8 mouse cellular contexts compared by ENCODE assay signal in genomic region chr10:53378981-53379708, GRCm38 (mm10). TPM values are rescaled to one million over a fixed set of nuclear protein-coding genes. Genes with fewer than 3 reads are reported as not detected.
DNase-seq lines count a peak whose midpoint lies in the region; ATAC-seq and TF ChIP-seq lines count a peak whose summit lies in the region.

No protein-coding gene starts in this region.

- under 1% methylated on average over 59 of the region's 59 CpGs for WGBS in heart, embryonic 12.5 days
- WGBS in heart, embryonic 15.5 days, result under 1% methylated on average over 57 of the region's 59 CpGs
- under 1% methylated on average over 59 of the region's 59 CpGs for WGBS in midbrain, embryonic 10.5 days
- under 1% methylated on average over 59 of the region's 59 CpGs for WGBS in stomach, embryonic 15.5 days

- H3K36me3 ChIP-seq in heart, embryonic 12.5 days, result peaks cover 3% of the 10 kb centered on the region; the same call in 1 of the 2 replicates
- no peaks in the 10 kb centered on the region for H3K36me3 ChIP-seq in ES-E14 (ENCODE audit: control insufficient read depth, insufficient read depth, low read length, poor library complexity, severe bottlenecking)
- H3K36me3 ChIP-seq in heart, embryonic 15.5 days, result no peaks in the 10 kb centered on the region
- no peaks in the 10 kb centered on the region for H3K36me3 ChIP-seq in midbrain, embryonic 10.5 days
- no peaks in the 10 kb centered on the region for H3K36me3 ChIP-seq in stomach, embryonic 15.5 days

- peak overlapping the region; percentile 73 for H3K4me2 ChIP-seq in heart, embryonic 12.5 days
- H3K4me2 ChIP-seq in heart, embryonic 15.5 days, result peak overlapping the region; percentile 72
- H3K4me2 ChIP-seq in stomach, embryonic 15.5 days, result peak overlapping the region; percentile 64

- peak; percentile 87 for ATAC-seq in heart, embryonic 12.5 days (ENCODE audit: insufficient number of reproducible peaks, low FRiP score)
- ATAC-seq in heart, embryonic 15.5 days (replicated peaks; ENCODE audit: insufficient number of reproducible peaks, insufficient read depth, low FRiP score, low read depth), result peak; percentile 85
- ATAC-seq in stomach, embryonic 15.5 days (ENCODE audit: insufficient read depth, low FRiP score, low read depth), result peak; percentile 83

- H3K27me3 ChIP-seq in heart, embryonic 12.5 days (replicated peaks), result no peaks in the 10 kb centered on the region
- no peaks in the 10 kb centered on the region for H3K27me3 ChIP-seq in heart, embryonic 15.5 days
- H3K27me3 ChIP-seq in midbrain, embryonic 10.5 days (ENCODE audit: low read depth, poor library complexity, severe bottlenecking), result no peaks in the 10 kb centered on the region
- no peaks in the 10 kb centered on the region for H3K27me3 ChIP-seq in stomach, embryonic 15.5 days (replicated peaks)

- no peak for DNase-seq in heart, postnatal 25 days (ENCODE audit: low spot score)
- DNase-seq in ES-E14 (ENCODE audit: low read depth, low spot score), result peak; percentile 6
- DNase-seq in embryo, embryonic 9.5 days (ENCODE audit: extremely low spot score), result peak; percentile 67
- peak; percentile 23 to 30 for DNase-seq in left cerebral cortex, postnatal 14 days (ENCODE audit: low spot score in 2 of 2)
- peak; percentile 66 for DNase-seq in midbrain, embryonic 10.5 days (ENCODE audit: low spot score)

- intact Hi-C loops in heart, postnatal 25 days (cut with DNase I), result loop anchor here (2.0 to 10.0 kb wide), 4 partner anchors 30 to 216 kb away; partner anchors contain the start of gene Asf1a
- intact Hi-C loops in left cerebral cortex, postnatal 14 days (cut with DNase I), result no loop called here

- no peaks in the 10 kb centered on the region for H3K9me3 ChIP-seq in heart, embryonic 12.5 days (replicated peaks)
- H3K9me3 ChIP-seq in ES-E14 (ENCODE audit: control insufficient read depth, insufficient read depth, low read depth, low read length), result no peaks in the 10 kb centered on the region
- H3K9me3 ChIP-seq in heart, embryonic 15.5 days (replicated peaks), result no peaks in the 10 kb centered on the region
- no peaks in the 10 kb centered on the region for H3K9me3 ChIP-seq in midbrain, embryonic 10.5 days (replicated peaks)
- H3K9me3 ChIP-seq in stomach, embryonic 15.5 days, result no peaks in the 10 kb centered on the region

- in situ Hi-C loops in ES-E14 (cut with MboI; ENCODE audit: low sequenced_read_pairs in 2 of 2, unreplicated experiment in 2 of 2), result no loop called here

- peak overlapping the region; percentile 94 for H3K27ac ChIP-seq in heart, embryonic 12.5 days (ENCODE audit: poor library complexity, severe bottlenecking)
- H3K27ac ChIP-seq in ES-E14 (ENCODE audit: insufficient read depth, low read depth, low read length, poor library complexity, severe bottlenecking), result no peak overlapping the region
- H3K27ac ChIP-seq in heart, embryonic 15.5 days, result peak overlapping the region; percentile 98
- peak overlapping the region; percentile 94 for H3K27ac ChIP-seq in midbrain, embryonic 10.5 days (replicated peaks)
- peak overlapping the region; percentile 98 for H3K27ac ChIP-seq in stomach, embryonic 15.5 days

- peak overlapping the region; percentile 75 for H3K4me3 ChIP-seq in heart, embryonic 12.5 days
- peak overlapping the region; percentile 76 to 81 for H3K4me3 ChIP-seq in ES-E14 (ENCODE audit: insufficient read depth in 1 of 2, low read depth in 1 of 2, low read length in 2 of 2, poor library complexity in 1 of 2, severe bottlenecking in 1 of 2)
- H3K4me3 ChIP-seq in heart, embryonic 15.5 days, result peak overlapping the region; percentile 79
- H3K4me3 ChIP-seq in midbrain, embryonic 10.5 days, result peak overlapping the region; percentile 89
- peak overlapping the region; percentile 76 for H3K4me3 ChIP-seq in stomach, embryonic 15.5 days (replicated peaks)

- peak overlapping the region; percentile 90 for H3K9ac ChIP-seq in heart, embryonic 12.5 days
- peak overlapping the region; percentile 83 for H3K9ac ChIP-seq in ES-E14 (ENCODE audit: insufficient read depth, low read depth, low read length, poor library complexity, severe bottlenecking)
- H3K9ac ChIP-seq in heart, embryonic 15.5 days, result peak overlapping the region; percentile 98
- H3K9ac ChIP-seq in stomach, embryonic 15.5 days, result peak overlapping the region; percentile 90

- peaks cover 12% of the 10 kb centered on the region for H3K4me1 ChIP-seq in heart, embryonic 12.5 days (replicated peaks)
- no peaks in the 10 kb centered on the region for H3K4me1 ChIP-seq in ES-E14 (ENCODE audit: control insufficient read depth in 2 of 2, insufficient read depth in 2 of 2, low read length in 2 of 2, poor library complexity in 1 of 2)
- peaks cover 25% of the 10 kb centered on the region for H3K4me1 ChIP-seq in heart, embryonic 15.5 days (replicated peaks)
- H3K4me1 ChIP-seq in midbrain, embryonic 10.5 days, result peaks cover 25% of the 10 kb centered on the region
- 0 out of 2 replicates have a peak, but pooled peaks cover 6% of the 10 kb centered on the region for H3K4me1 ChIP-seq in stomach, embryonic 15.5 days

TF ChIP-seq in ES-E14, 5 proteins besides CTCF, POLR2A, EP300 and RAD21:
- no peak for TF ChIP-seq MAFK (IDR thresholded peaks at IDR 0.05; ENCODE audit: insufficient read depth, low read depth, low read length)
- TF ChIP-seq CHD2 (IDR thresholded peaks at IDR 0.05; ENCODE audit: low read depth, low read length), result no peak
- no peak for TF ChIP-seq ZC3H11A (IDR thresholded peaks at IDR 0.05; ENCODE audit: borderline replicate concordance, low read depth, low read length)
TF ChIP-seq in ES-E14: peak in this region for 0.

RNA-seq across cellular contexts. Expression of gene Cep85l, which starts 0.6 kb away (rescaled TPM):
- polyA plus RNA-seq in heart, embryonic 12.5 days (2016; fragmentation: Nextera tagmentation; extraction: Ambion mirVana), result 5.5 TPM in 2 replicates
- total RNA-seq in heart, postnatal 25 days (2021), result 10 to 100 TPM; 14.5 to 16.1 TPM
- total RNA-seq in ES-E14 (2012; rRNA removed), result 3.4 and 3.6 TPM in 2 replicates
- 5.1 TPM in 2 replicates for polyA plus RNA-seq in heart, embryonic 15.5 days (2015; fragmentation: Nextera tagmentation; extraction: Ambion mirVana)
- total RNA-seq in left cerebral cortex, postnatal 14 days (2021), result 10 to 100 TPM; 16.0 to 17.0 TPM
- polyA plus RNA-seq in midbrain, embryonic 10.5 days (2016; fragmentation: Nextera tagmentation; extraction: Ambion mirVana), result 2.7 and 3.9 TPM in 2 replicates
- 4.8 and 5.1 TPM in 2 replicates for polyA plus RNA-seq in stomach, embryonic 15.5 days (2015; fragmentation: Nextera tagmentation; extraction: Ambion mirVana)

RNA-seq across cellular contexts. Expression of gene Pln, which starts 41.7 kb away (rescaled TPM):
- 666 and 709 TPM in 2 replicates for polyA plus RNA-seq in heart, embryonic 12.5 days (2016; fragmentation: Nextera tagmentation; extraction: Ambion mirVana)
- total RNA-seq in heart, postnatal 25 days (2021), result 1,000 to 10,000 TPM; 6,036 to 6,221 TPM
- total RNA-seq in ES-E14 (2012; rRNA removed), result not detected in 2 replicates
- polyA plus RNA-seq in heart, embryonic 15.5 days (2015; fragmentation: Nextera tagmentation; extraction: Ambion mirVana), result 791 and 1,187 TPM in 2 replicates
- 1 to 10 TPM; 1.8 to 2.8 TPM for total RNA-seq in left cerebral cortex, postnatal 14 days (2021)
- polyA plus RNA-seq in midbrain, embryonic 10.5 days (2016; fragmentation: Nextera tagmentation; extraction: Ambion mirVana), result 0.69 and 0.91 TPM in 2 replicates
- polyA plus RNA-seq in stomach, embryonic 15.5 days (2015; fragmentation: Nextera tagmentation; extraction: Ambion mirVana), result 5.5 TPM in 2 replicates

Comparison
In these comparisons a context has a peak if more than half of its experiments do, and no peak if none do; other contexts are left out.
1. RNA of gene Pln, which starts 41.7 kb away (polyA plus RNA-seq): 791 to 1,187 TPM in heart, embryonic 15.5 days and 666 to 709 TPM in heart, embryonic 12.5 days; 5.5 TPM in stomach, embryonic 15.5 days and 0.69 to 0.91 TPM in midbrain, embryonic 10.5 days; every median in the first group is over 100 times any median in the second.
2. Peak in every context shown above with its lines, with median percentiles within 50 percentile points of each other: ATAC-seq, H3K4me2 ChIP-seq, H3K4me3 ChIP-seq and H3K9ac ChIP-seq.